Mouse (Mus musculus): Measurements from ENCODE around the gene Cd36. TPM values are rescaled to one million over a fixed set of nuclear protein-coding genes. Genes with fewer than 3 reads are reported as not detected.
"Not testable (repeated sequence)": the region's sequence is repeated elsewhere in the genome, so short reads cannot be mapped to it uniquely, and the experiment has no call there.

The Cd36 gene
- polyA plus RNA-seq, 1 experiment from 2014 or later: 7.6 TPM

DNA sequence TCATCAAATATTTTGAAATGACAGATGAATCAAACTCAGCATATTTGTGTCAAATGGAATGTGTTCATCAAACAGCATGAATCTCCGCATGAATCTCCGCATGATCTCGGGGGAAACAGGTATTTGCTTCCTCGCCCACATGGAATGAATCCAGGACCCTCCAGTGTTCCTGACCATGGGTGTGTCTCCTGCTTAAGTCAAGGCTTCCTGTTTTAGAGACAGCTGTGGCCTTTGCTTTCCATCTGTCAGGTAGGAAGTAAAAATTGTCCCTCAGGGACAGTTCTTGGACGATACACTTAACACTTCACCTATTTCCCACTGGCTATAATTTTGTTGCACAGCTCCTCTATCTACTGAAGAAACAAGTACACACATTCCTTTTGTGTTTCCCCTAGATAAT is 30.4 kb upstream of the Cd36 start:
- Histone ChIP-seq H3K4me1 (ENCODE audit: insufficient read depth) (0 out of 2 replicates have a peak, but pooled peaks cover 4% of the 10 kb centered on the region), H3K9me3 (ENCODE audit: low read depth, low read length) (no peaks in the 10 kb centered on the region), H3K36me3 (ENCODE audit: insufficient read depth) (no peaks in the 10 kb centered on the region), H3K4me3 (ENCODE audit: low read depth, low read length) (no peak overlapping the region), H3K27ac (ENCODE audit: low read depth) (no peak overlapping the region), H3K9ac (no peak overlapping the region), H3K4me2 (no peak overlapping the region), H3K27me3 (ENCODE audit: insufficient read depth, low read length) (no peaks in the 10 kb centered on the region)
- no peak for ATAC-seq (ENCODE audit: insufficient read depth)
- WGBS: 65% methylated on average over 5 of the region's 5 CpGs
- TF ChIP-seq CTCF (IDR thresholded peaks at IDR 0.05; ENCODE audit: low read depth): no peak
- no peak for DNase-seq

DNA sequence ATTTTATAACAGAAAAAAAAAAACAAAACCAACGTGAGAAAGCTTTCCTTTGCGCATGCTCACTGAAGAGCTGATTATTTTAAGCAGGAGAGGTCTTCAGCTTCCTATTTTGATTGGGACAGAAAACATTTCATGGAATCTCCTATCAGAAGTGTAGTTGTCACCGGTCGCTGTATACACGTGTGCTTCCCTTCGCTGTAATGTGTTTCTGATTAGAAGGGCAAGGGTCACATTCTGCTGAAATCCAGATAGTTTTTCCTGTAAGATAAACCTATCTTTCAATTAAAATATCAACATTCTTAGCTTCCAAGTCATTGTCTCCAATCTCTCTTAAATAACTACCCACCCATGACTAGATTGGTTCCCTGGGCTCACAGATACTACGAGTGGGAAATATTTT is 16.2 kb upstream of the Cd36 start:
- H3K4me3 ChIP-seq (ENCODE audit: low read depth, low read length): no peak overlapping the region
- ATAC-seq (ENCODE audit: insufficient read depth) (no peak), DNase-seq (no peak)
- WGBS: 34% methylated on average over 7 of the region's 7 CpGs
- H3K9ac ChIP-seq: no peak overlapping the region
- H3K27ac ChIP-seq (ENCODE audit: low read depth): no peak overlapping the region
- H3K36me3 ChIP-seq (ENCODE audit: insufficient read depth): no peaks in the 10 kb centered on the region
- no peak for TF ChIP-seq CTCF (IDR thresholded peaks at IDR 0.05; ENCODE audit: low read depth)
- H3K27me3 ChIP-seq (ENCODE audit: insufficient read depth, low read length): no peaks in the 10 kb centered on the region
- H3K4me1 ChIP-seq (ENCODE audit: insufficient read depth): no peaks in the 10 kb centered on the region
- no peak overlapping the region for H3K4me2 ChIP-seq
- H3K9me3 ChIP-seq (ENCODE audit: low read depth, low read length): no peaks in the 10 kb centered on the region

DNA sequence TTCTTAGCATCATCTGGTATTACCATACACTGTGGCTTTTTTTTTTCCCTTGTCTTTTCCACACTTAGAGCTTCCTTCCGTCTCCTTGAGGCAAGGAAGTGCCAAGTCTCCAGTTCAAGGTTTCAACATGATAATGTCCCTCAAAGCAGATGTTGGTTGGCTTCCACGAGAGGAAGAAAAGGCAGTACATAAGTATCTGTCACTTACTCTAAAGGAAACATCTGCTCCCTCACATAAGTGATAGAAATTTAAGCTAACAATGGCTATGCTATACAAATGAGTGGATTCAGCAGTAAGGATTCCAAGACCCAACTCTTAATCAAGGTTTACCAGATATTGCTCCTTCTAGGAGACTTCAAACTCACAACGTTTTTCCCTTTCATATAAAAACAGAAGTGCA is 10.3 kb upstream of the Cd36 start:
- H3K9me3 ChIP-seq (ENCODE audit: low read depth, low read length): no peaks in the 10 kb centered on the region
- H3K4me2 ChIP-seq: no peak overlapping the region
- 41% methylated on average over 3 of the region's 3 CpGs for WGBS
- H3K4me1 ChIP-seq (ENCODE audit: insufficient read depth): no peaks in the 10 kb centered on the region
- H3K27ac ChIP-seq (ENCODE audit: low read depth): no peak overlapping the region
- ATAC-seq (ENCODE audit: insufficient read depth): no peak
- H3K27me3 ChIP-seq (ENCODE audit: insufficient read depth, low read length): no peaks in the 10 kb centered on the region
- no peak overlapping the region for H3K9ac ChIP-seq
- peak; percentile 56 for DNase-seq
- H3K36me3 ChIP-seq (ENCODE audit: insufficient read depth): no peaks in the 10 kb centered on the region
- TF ChIP-seq CTCF (IDR thresholded peaks at IDR 0.05; ENCODE audit: low read depth): no peak
- H3K4me3 ChIP-seq (ENCODE audit: low read depth, low read length): no peak overlapping the region

DNA sequence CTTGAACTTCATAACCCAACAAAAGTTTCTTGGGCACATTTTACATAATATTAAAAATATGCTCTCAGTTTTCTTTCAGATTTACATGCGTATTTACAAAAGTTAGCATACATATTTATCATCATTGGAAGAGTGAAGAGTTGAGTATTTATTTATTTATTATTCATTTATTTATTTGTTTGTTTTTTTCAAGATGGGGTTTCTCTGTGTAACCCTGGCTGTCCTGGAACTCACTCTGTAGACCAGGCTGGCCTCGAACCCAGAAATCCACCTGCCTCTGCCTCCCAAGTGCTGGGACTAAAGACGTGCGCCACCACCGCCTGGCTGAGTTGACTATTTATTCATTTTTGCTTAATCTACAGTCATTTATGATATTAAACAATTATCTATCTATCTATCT is 9.0 kb upstream of the Cd36 start:
- not testable (repeated sequence) for H3K4me2 ChIP-seq; ATAC-seq (ENCODE audit: insufficient read depth); H3K9ac ChIP-seq; H3K27me3 ChIP-seq (ENCODE audit: insufficient read depth, low read length); H3K27ac ChIP-seq (ENCODE audit: low read depth); H3K4me1 ChIP-seq (ENCODE audit: insufficient read depth); H3K9me3 ChIP-seq (ENCODE audit: low read depth, low read length); H3K36me3 ChIP-seq (ENCODE audit: insufficient read depth); H3K4me3 ChIP-seq (ENCODE audit: low read depth, low read length); DNase-seq
- WGBS: 97% methylated on average over 5 of the region's 5 CpGs

GRCm38 (mm10) chr5:17893577-17894172 is 5.1 kb upstream of the Cd36 start:
- Histone ChIP-seq H3K4me3 (ENCODE audit: low read depth, low read length) (no peak overlapping the region), H3K4me1 (ENCODE audit: insufficient read depth) (no peaks in the 10 kb centered on the region), H3K27ac (ENCODE audit: low read depth) (no peak overlapping the region), H3K36me3 (ENCODE audit: insufficient read depth) (no peaks in the 10 kb centered on the region), H3K9ac (no peak overlapping the region), H3K27me3 (ENCODE audit: insufficient read depth, low read length) (no peaks in the 10 kb centered on the region), H3K4me2 (no peak overlapping the region), H3K9me3 (ENCODE audit: low read depth, low read length) (no peaks in the 10 kb centered on the region)
- WGBS: 63% methylated on average over 2 of the region's 2 CpGs
- DNase-seq: no peak
- no peak for ATAC-seq (ENCODE audit: insufficient read depth)
- no peak for TF ChIP-seq CTCF (IDR thresholded peaks at IDR 0.05; ENCODE audit: low read depth)

DNA sequence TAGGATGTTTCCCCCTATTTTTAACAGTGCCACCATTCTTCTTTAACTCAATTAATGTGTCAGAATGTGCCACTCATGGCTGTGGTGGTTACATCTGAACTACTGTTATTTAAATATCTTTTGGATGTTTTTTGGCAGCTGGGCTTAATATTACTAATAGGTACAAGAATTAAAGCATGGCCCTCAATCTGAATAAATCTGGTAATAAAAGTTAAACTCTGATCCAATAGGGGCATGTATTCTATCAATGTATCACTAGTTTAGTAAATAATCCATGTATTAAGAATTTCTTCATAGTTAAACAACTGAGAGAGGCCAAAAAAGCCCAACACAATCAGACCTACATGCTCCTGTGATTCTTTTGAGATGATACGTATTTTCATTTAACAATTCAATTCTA is 690 bp upstream of the Cd36 start:
- Histone ChIP-seq H3K9ac (no peak overlapping the region), H3K4me1 (ENCODE audit: insufficient read depth) (no peaks in the 10 kb centered on the region), H3K4me2 (no peak overlapping the region), H3K4me3 (ENCODE audit: low read depth, low read length) (no peak overlapping the region), H3K36me3 (ENCODE audit: insufficient read depth) (no peaks in the 10 kb centered on the region), H3K9me3 (ENCODE audit: low read depth, low read length) (no peaks in the 10 kb centered on the region), H3K27me3 (ENCODE audit: insufficient read depth, low read length) (no peaks in the 10 kb centered on the region), H3K27ac (ENCODE audit: low read depth) (no peak overlapping the region)
- no peak for TF ChIP-seq CTCF (IDR thresholded peaks at IDR 0.05; ENCODE audit: low read depth)
- DNase-seq (no peak), ATAC-seq (ENCODE audit: insufficient read depth) (no peak)
- 83% methylated on average over 1 of the region's 1 CpGs for WGBS

DNA sequence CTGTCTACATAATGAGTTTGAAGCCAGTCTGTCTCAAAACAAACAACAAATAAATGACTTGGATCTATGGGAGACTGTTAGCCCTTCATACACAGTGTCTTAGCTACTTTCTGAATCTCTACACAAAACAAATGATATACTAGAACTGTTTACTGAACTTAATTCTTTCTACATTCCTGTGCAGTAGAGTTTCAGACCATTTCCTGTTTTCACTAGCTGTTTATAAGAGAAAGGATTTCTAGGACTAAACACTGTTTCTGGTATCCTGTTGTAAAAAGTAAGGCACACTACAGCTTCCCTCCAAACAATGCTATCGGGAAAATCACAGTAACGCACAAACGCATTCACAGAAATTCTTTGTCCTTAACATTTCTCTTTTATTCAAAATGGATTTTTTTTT is 2.2 kb downstream of the Cd36 start:
- H3K27ac ChIP-seq (ENCODE audit: low read depth): 0 out of 2 replicates have a peak overlapping the region, but pooled peaks have one; percentile 22

More for the DNA sequence above, 2.2 kb downstream of the Cd36 start:
- WGBS: 64% methylated on average over 3 of the region's 3 CpGs
- no peaks in the 10 kb centered on the region for H3K27me3 ChIP-seq (ENCODE audit: insufficient read depth, low read length)
- H3K36me3 ChIP-seq (ENCODE audit: insufficient read depth): no peaks in the 10 kb centered on the region
- TF ChIP-seq CTCF (IDR thresholded peaks at IDR 0.05; ENCODE audit: low read depth): no peak
- DNase-seq: peak; percentile 35
- H3K4me3 ChIP-seq (ENCODE audit: low read depth, low read length): no peak overlapping the region
- H3K4me1 ChIP-seq (ENCODE audit: insufficient read depth): no peaks in the 10 kb centered on the region
- no peak overlapping the region for H3K4me2 ChIP-seq
- ATAC-seq (ENCODE audit: insufficient read depth): no peak
- H3K9me3 ChIP-seq (ENCODE audit: low read depth, low read length): no peaks in the 10 kb centered on the region
- no peak overlapping the region for H3K9ac ChIP-seq

All from lung, embryonic 14.5 days (tissue).